Mouse (Mus musculus) hindbrain, postnatal 0 days (tissue): ENCODE measurements at regions not wholly inside any gene's neighbourhood (a gene's known extent, or its start where the extent isn't known, plus 50 kb on each side); places are given as distances from the start of the nearest gene placed in this dataset.

Experiments
- ATAC-seq: fragments of 200-750 bp; cut with Nextera tagmentation; 2 replicates; pipeline ENCODE4 v1.8.0; 2017; ENCODE audit warnings: mild to moderate bottlenecking, moderate TSS enrichment, moderate library complexity
- DNase-seq: peaks from one replicate; pipeline ENCODE4 v3.0.0-alpha.2; 2015; ENCODE audit warnings: low spot score
- H3K27ac ChIP-seq: fragments of 300-500 bp; sonication (generic); 2 replicates; pipeline ENCODE4 v1.5.1; 2014; ENCODE audit warnings: mild to moderate bottlenecking
- H3K27me3 ChIP-seq: fragments of 300-500 bp; sonication (generic); 2 replicates; pipeline ENCODE4 v1.6.1; 2014; ENCODE audit warnings: low read length, mixed read lengths; ENCODE audit not compliant: insufficient read depth
- H3K36me3 ChIP-seq: fragments of 300-500 bp; sonication (generic); 2 replicates; pipeline ENCODE4 v1.6.1; 2014; ENCODE audit warnings: low read length, mixed read lengths; ENCODE audit not compliant: insufficient read depth
- H3K4me1 ChIP-seq: fragments of 300-500 bp; sonication (generic); 2 replicates; pipeline ENCODE4 v1.6.1; 2014; ENCODE audit warnings: antibody characterized with exemption, low read length, mixed read lengths; ENCODE audit not compliant: insufficient read depth
- H3K4me2 ChIP-seq: fragments of 300-500 bp; sonication (generic); 2 replicates; pipeline ENCODE4 v1.6.1; 2014; ENCODE audit warnings: low read depth, mild to moderate bottlenecking, low read length, moderate library complexity, mixed read lengths
- H3K4me3 ChIP-seq: fragments of 300-500 bp; sonication (generic); 2 replicates; pipeline ENCODE4 v1.5.1; 2014; ENCODE audit warnings: low read length
- H3K9ac ChIP-seq: fragments of 300-500 bp; sonication (generic); replicated peaks from 2 replicates; pipeline ENCODE4 v1.6.1; 2014; ENCODE audit warnings: mild to moderate bottlenecking, low read length, moderate library complexity, mixed read lengths
- H3K9me3 ChIP-seq: fragments of 300-500 bp; sonication (generic); 2 replicates; pipeline ENCODE4 v1.6.1; 2016; ENCODE audit warnings: low read length, mixed read lengths
- CTCF ChIP-seq: IDR thresholded peaks from 2 replicates; pipeline ENCODE4 v1.5.1; 2016; ENCODE audit warnings: antibody characterized with exemption, control low read depth, low read depth
- WGBS: fragments of 180-500 bp; shearing (Covaris S2); extraction: QIAGEN DNeasy Blood & Tissue Kit; methylation state at CpG from one replicate; pipeline ENCODE4 v1.1.7; 2014; 5-methylcytosine and 5-hydroxymethylcytosine counted together

- ATAC-seq (no peak), DNase-seq (no peak)
- H3K9me3 ChIP-seq: no peaks in the 10 kb centered on the region
- H3K27ac ChIP-seq: no peak overlapping the region
- H3K4me1 ChIP-seq: no peaks in the 10 kb centered on the region
- TF ChIP-seq CTCF: no peak
- no peak overlapping the region for H3K4me2 ChIP-seq
- no peak overlapping the region for H3K4me3 ChIP-seq
- H3K9ac ChIP-seq: no peak overlapping the region
- H3K27me3 ChIP-seq: no peaks in the 10 kb centered on the region
- H3K36me3 ChIP-seq: no peaks in the 10 kb centered on the region
- WGBS: 19% methylated on average over 1 of the region's 1 CpGs
Observed at GRCm38 (mm10) chr8:128594780-128595179, 90.7 kb upstream of the Itgb1 start.

GRCm38 (mm10) chr8:128605588-128605987 lies 79.9 kb upstream of the Itgb1 start:
- Histone ChIP-seq H3K9ac (no peak overlapping the region), H3K27me3 (no peaks in the 10 kb centered on the region), H3K9me3 (no peaks in the 10 kb centered on the region), H3K36me3 (no peaks in the 10 kb centered on the region), H3K4me1 (no peaks in the 10 kb centered on the region), H3K27ac (no peak overlapping the region), H3K4me3 (no peak overlapping the region), H3K4me2 (no peak overlapping the region)
- WGBS: 95% methylated on average over 3 of the region's 3 CpGs
- no peak for DNase-seq
- TF ChIP-seq CTCF: no peak
- no peak for ATAC-seq

- no peaks in the 10 kb centered on the region for H3K9me3 ChIP-seq
- ATAC-seq (no peak), DNase-seq (no peak)
- H3K27me3 ChIP-seq: no peaks in the 10 kb centered on the region
- WGBS: 82% methylated on average over 2 of the region's 2 CpGs
- H3K9ac ChIP-seq: no peak overlapping the region
- no peak overlapping the region for H3K4me2 ChIP-seq
- H3K4me3 ChIP-seq: no peak overlapping the region
- no peaks in the 10 kb centered on the region for H3K4me1 ChIP-seq
- no peak overlapping the region for H3K27ac ChIP-seq
- no peaks in the 10 kb centered on the region for H3K36me3 ChIP-seq
- no peak for TF ChIP-seq CTCF
Observed at GRCm38 (mm10) chr8:128608876-128609275, 76.6 kb upstream of the Itgb1 start.

DNA sequence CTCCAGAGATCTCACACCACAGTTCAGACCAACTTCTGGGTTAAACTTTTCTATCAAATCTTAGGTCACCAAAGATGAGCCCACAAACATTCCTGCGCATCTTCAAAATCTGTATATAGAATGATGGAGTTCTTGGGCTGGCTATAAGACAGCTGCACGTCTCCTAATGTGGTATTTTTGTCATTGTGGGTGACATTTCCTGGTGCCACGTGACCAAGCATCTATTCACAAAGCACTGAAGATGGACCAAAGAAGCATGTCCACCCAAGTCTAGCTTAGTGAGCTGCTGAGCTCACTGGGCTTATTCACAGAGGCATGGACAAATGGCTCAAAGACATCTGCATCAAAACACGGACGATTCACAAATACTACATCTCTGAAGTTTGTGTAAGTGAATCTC lies 72.8 kb upstream of the Itgb1 start:
- Histone ChIP-seq H3K4me3 (no peak overlapping the region), H3K27ac (no peak overlapping the region), H3K4me1 (no peaks in the 10 kb centered on the region), H3K27me3 (no peaks in the 10 kb centered on the region), H3K4me2 (no peak overlapping the region), H3K9ac (no peak overlapping the region), H3K36me3 (no peaks in the 10 kb centered on the region), H3K9me3 (no peaks in the 10 kb centered on the region)
- DNase-seq (no peak), ATAC-seq (no peak)
- WGBS: 84% methylated on average over 5 of the region's 5 CpGs
- no peak for TF ChIP-seq CTCF

- no peak for TF ChIP-seq CTCF
- H3K4me2 ChIP-seq: no peak overlapping the region
- no peaks in the 10 kb centered on the region for H3K9me3 ChIP-seq
- no peak overlapping the region for H3K27ac ChIP-seq
- no peaks in the 10 kb centered on the region for H3K36me3 ChIP-seq
- no peak overlapping the region for H3K9ac ChIP-seq
- no peaks in the 10 kb centered on the region for H3K4me1 ChIP-seq
- peak; percentile 10 for DNase-seq
- no peak overlapping the region for H3K4me3 ChIP-seq
- H3K27me3 ChIP-seq: no peaks in the 10 kb centered on the region
- ATAC-seq: no peak
- WGBS: 37% methylated on average over 1 of the region's 1 CpGs
Observed at GRCm38 (mm10) chr8:128617854-128618253, 67.6 kb upstream of the Itgb1 start.

DNA sequence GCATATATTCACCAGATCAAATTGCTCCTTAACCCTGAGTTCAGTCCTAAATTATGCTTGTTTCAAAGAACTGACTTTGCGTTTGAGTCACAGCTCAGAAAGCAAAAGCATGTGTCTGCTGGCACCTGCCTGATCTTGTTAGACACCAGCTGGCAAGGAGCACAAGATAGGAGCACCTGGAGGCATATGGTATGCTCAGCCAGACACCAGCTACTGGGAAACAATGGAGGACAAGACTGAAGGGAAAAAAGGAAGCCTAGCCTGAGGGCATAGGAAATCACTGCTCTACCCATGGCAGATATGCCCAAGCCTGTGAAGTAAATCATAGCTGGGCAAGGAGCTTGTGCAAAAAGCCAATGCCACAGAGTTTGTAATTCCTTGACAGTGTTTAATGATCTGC lies 66.4 kb upstream of the Itgb1 start:
- Histone ChIP-seq H3K4me2 (no peak overlapping the region), H3K4me1 (no peaks in the 10 kb centered on the region), H3K9me3 (no peaks in the 10 kb centered on the region), H3K4me3 (no peak overlapping the region), H3K9ac (no peak overlapping the region), H3K27ac (no peak overlapping the region), H3K36me3 (no peaks in the 10 kb centered on the region), H3K27me3 (no peaks in the 10 kb centered on the region)
- TF ChIP-seq CTCF: no peak
- ATAC-seq: no peak
- DNase-seq: peak; percentile 3
- WGBS: 60% methylated on average over 1 of the region's 1 CpGs
